Mouse (Mus musculus) CD4-positive helper T cell, adult 2 months (primary cell): ENCODE data around the gene Habp2.
A peak's percentile ranks its signal among the peaks of the same experiment; 100 is the strongest.

ENCODE experiments used
- DNase-seq: peaks from one replicate; pipeline ENCODE4 v3.0.0-alpha.2; 2012; ENCODE audit warnings: low read depth, missing footprints, low spot score

Gene Habp2

GRCm38 (mm10) chr19:56286866-56287265 is at the start of gene Habp2:
Gene Habp2 (plus strand): TSS chr19:56287137.
- no peak for DNase-seq

- no peak for DNase-seq
Measured at GRCm38 (mm10) chr19:56238501-56238900, 48.4 kb upstream of the Habp2 start.

- DNase-seq: no peak
Measured at GRCm38 (mm10) chr19:56245201-56245600, 41.7 kb upstream of the Habp2 start.

- no peak for DNase-seq
Measured at GRCm38 (mm10) chr19:56252815-56253214, 34.1 kb upstream of the Habp2 start.

- no peak for DNase-seq
Measured at GRCm38 (mm10) chr19:56253271-56253670, 33.7 kb upstream of the Habp2 start.

- DNase-seq: no peak
Measured at GRCm38 (mm10) chr19:56254751-56255150, 32.2 kb upstream of the Habp2 start.

- peak; percentile 11 for DNase-seq
Measured at GRCm38 (mm10) chr19:56255506-56255905, 31.4 kb upstream of the Habp2 start.

GRCm38 (mm10) chr19:56256235-56256634 is 30.7 kb upstream of the Habp2 start:
- no peak for DNase-seq

GRCm38 (mm10) chr19:56256741-56257140 is 30.2 kb upstream of the Habp2 start:
- DNase-seq: no peak

GRCm38 (mm10) chr19:56263696-56264095 is 23.2 kb upstream of the Habp2 start:
- no peak for DNase-seq

- DNase-seq: no peak
Measured at GRCm38 (mm10) chr19:56264175-56264574, 22.8 kb upstream of the Habp2 start.

- no peak for DNase-seq
Measured at GRCm38 (mm10) chr19:56265149-56265548, 21.8 kb upstream of the Habp2 start.

- no peak for DNase-seq
Measured at GRCm38 (mm10) chr19:56272081-56272480, 14.9 kb upstream of the Habp2 start.

GRCm38 (mm10) chr19:56277140-56277804 is 9.7 kb upstream of the Habp2 start:
- no peak for DNase-seq

- no peak for DNase-seq
Measured at GRCm38 (mm10) chr19:56277951-56278350, 9.0 kb upstream of the Habp2 start.

- DNase-seq: no peak
Measured at GRCm38 (mm10) chr19:56278366-56278765, 8.6 kb upstream of the Habp2 start.

- DNase-seq: no peak
Measured at GRCm38 (mm10) chr19:56285222-56285621, 1.7 kb upstream of the Habp2 start.

GRCm38 (mm10) chr19:56287580-56288367 is 837 bp downstream of the Habp2 start:
- DNase-seq: no peak

- DNase-seq: no peak
Measured at GRCm38 (mm10) chr19:56288436-56288835, 1.5 kb downstream of the Habp2 start.

GRCm38 (mm10) chr19:56289642-56290041 is 2.7 kb downstream of the Habp2 start:
- no peak for DNase-seq

GRCm38 (mm10) chr19:56291898-56292297 is 5.0 kb downstream of the Habp2 start:
- no peak for DNase-seq

- no peak for DNase-seq
Measured at GRCm38 (mm10) chr19:56292335-56292734, 5.4 kb downstream of the Habp2 start.
